Mouse (Mus musculus) liver, embryonic 14.5 days (tissue): ENCODE measurements around the gene Mapk8ip2. TPM values are rescaled to one million over a fixed set of nuclear protein-coding genes. Genes with fewer than 3 reads are reported as not detected.
A peak's percentile ranks its signal among the peaks of the same experiment; 100 is the strongest.

Source experiments
- ATAC-seq: fragments of 200-750 bp; cut with Nextera tagmentation; 2 replicates; pipeline ENCODE4 v1.8.0; 2017; ENCODE audit warnings: moderate number of reproducible peaks, mild to moderate bottlenecking, moderate library complexity; ENCODE audit not compliant: insufficient read depth
- DNase-seq, 3 experiments: peaks; one replicate each; pipeline ENCODE4 v3.0.0-alpha.2; 2012 to 2013; ENCODE audit warnings: low read depth in 3 of 3, low spot score in 3 of 3
- H3K27ac ChIP-seq: fragments of 300-500 bp; sonication (generic); 2 replicates; pipeline ENCODE4 v1.5.1; 2014; ENCODE audit warnings: moderate library complexity, mild to moderate bottlenecking, control low read depth, inconsistent platforms
- H3K27me3 ChIP-seq: fragments of 300-500 bp; sonication (generic); 2 replicates; pipeline ENCODE4 v1.6.1; 2014; ENCODE audit warnings: mild to moderate bottlenecking, low read length, moderate library complexity; ENCODE audit not compliant: control insufficient read depth, insufficient read depth
- H3K36me3 ChIP-seq: fragments of 300-500 bp; sonication (generic); replicated peaks from 2 replicates; pipeline ENCODE4 v1.6.1; 2014; ENCODE audit warnings: low read depth; ENCODE audit not compliant: control insufficient read depth, insufficient read depth
- H3K4me1 ChIP-seq, 2 experiments: fragments of 200-500 bp in 1 of 2; fragments of 300-500 bp in 1 of 2; sonication (generic) in 1 of 2; replicated peaks; 2 replicates each; pipeline ENCODE4 v1.6.1; 2012 to 2014; ENCODE audit warnings: antibody characterized with exemption in 1 of 2, inconsistent platforms in 1 of 2, low read length in 1 of 2; ENCODE audit not compliant: control insufficient read depth in 2 of 2, insufficient read depth in 2 of 2
- H3K4me2 ChIP-seq: fragments of 300-500 bp; sonication (generic); 2 replicates; pipeline ENCODE4 v1.6.1; 2014; ENCODE audit warnings: low read depth, mild to moderate bottlenecking, control low read depth, moderate library complexity
- H3K4me3 ChIP-seq, 2 experiments: fragments of 200-500 bp in 1 of 2; fragments of 300-500 bp in 1 of 2; sonication (generic) in 1 of 2; 2 replicates each; pipeline ENCODE4 v1.5.1; 2012 to 2014; ENCODE audit warnings: low read depth in 2 of 2, low read length in 2 of 2, mild to moderate bottlenecking in 2 of 2, control low read depth in 1 of 2, inconsistent platforms in 1 of 2, moderate library complexity in 1 of 2; ENCODE audit not compliant: insufficient read depth in 1 of 2
- H3K9ac ChIP-seq: fragments of 300-500 bp; sonication (generic); replicated peaks from 2 replicates; pipeline ENCODE4 v1.6.1; 2014; ENCODE audit warnings: mild to moderate bottlenecking, control low read depth, moderate library complexity
- H3K9me3 ChIP-seq: fragments of 300-500 bp; sonication (generic); 2 replicates; pipeline ENCODE4 v1.6.1; 2016; ENCODE audit warnings: low read length, mixed read lengths; ENCODE audit not compliant: control insufficient read depth
- CTCF ChIP-seq: IDR thresholded peaks from 2 replicates; pipeline ENCODE4 v1.5.1; 2016; ENCODE audit warnings: antibody characterized with exemption, low read depth, control low read depth
- EP300 ChIP-seq: IDR thresholded peaks from 2 replicates; pipeline ENCODE4 v1.6.1; 2016; ENCODE audit warnings: antibody characterized with exemption, low read depth
- WGBS: fragments of 180-500 bp; shearing (Covaris S2); extraction: QIAGEN DNeasy Blood & Tissue Kit; methylation state at CpG from one replicate; pipeline ENCODE4 v1.1.7; 2014; ENCODE audit not compliant: insufficient replicate concordance; 5-methylcytosine and 5-hydroxymethylcytosine counted together
- polyA plus RNA-seq, 2 experiments: library from polyadenylated mRNA; depleted of rRNA in 1 of 2; stranded (reverse) in 1 of 2; unstranded in 1 of 2; fragments of >200 nt; fragmentation: Nextera tagmentation in 1 of 2; extraction: Ambion mirVana in 1 of 2; gene quantifications; 2 replicates each; pipeline versions ENCODE4 v1.2.1 to v1.2.3; 2012 to 2014

Mapk8ip2 gene
- polyA plus RNA-seq, 2 experiments = 0.02 TPM; not detected in 1

- Histone ChIP-seq H3K27ac (no peak overlapping the region), H3K27me3 (no peaks in the 10 kb centered on the region), H3K4me2 (no peak overlapping the region), H3K4me3 (no peak overlapping the region), H3K4me1 (peaks cover 0 to 5% of the 10 kb centered on the region in 2 experiments; a peak in 2 of 4 replicates), H3K36me3 (no peaks in the 10 kb centered on the region), H3K9ac (no peak overlapping the region), H3K9me3 (no peaks in the 10 kb centered on the region)
- TF ChIP-seq EP300 (no peak), CTCF (no peak)
- 71% methylated on average over 8 of the region's 8 CpGs for WGBS
- DNase-seq = no peak
- ATAC-seq = no peak
These were observed 54.0 kb downstream of the Mapk8ip2 start for GRCm38 (mm10) chr15:89507751-89508150.

DNA sequence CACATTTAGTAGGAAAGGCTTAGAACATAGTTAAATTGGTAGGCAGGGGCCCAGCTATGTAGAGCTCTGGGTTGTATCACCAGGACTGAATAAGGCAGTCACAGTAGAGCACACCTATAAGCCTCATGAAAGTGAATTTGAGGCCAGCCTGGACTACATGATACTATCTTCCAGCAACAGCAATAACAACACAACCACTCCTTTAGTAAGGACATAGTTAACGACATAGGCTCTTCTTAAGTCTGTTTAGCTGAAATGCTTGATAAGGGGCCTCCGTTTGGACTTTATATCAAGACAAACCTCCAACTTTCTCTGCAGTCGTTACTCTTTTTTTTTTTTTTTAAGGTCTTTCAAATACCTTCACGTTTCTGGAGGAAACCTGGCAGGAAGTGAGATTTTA, 59.0 kb downstream of the Mapk8ip2 start:
- Histone ChIP-seq H3K4me3 (no peak overlapping the region), H3K36me3 (no peaks in the 10 kb centered on the region), H3K9ac (no peak overlapping the region; the same call in 1 of the 2 replicates), H3K27ac (peak overlapping the region; percentile 16), H3K4me1 (peaks cover 0 to 7% of the 10 kb centered on the region in 2 experiments; a peak in 2 of 4 replicates), H3K9me3 (no peaks in the 10 kb centered on the region), H3K27me3 (no peaks in the 10 kb centered on the region), H3K4me2 (no peak overlapping the region)
- WGBS = 15% methylated on average over 4 of the region's 4 CpGs
- peak in 1 of 3 experiments; percentile 12 for DNase-seq
- TF ChIP-seq CTCF = no peak
- TF ChIP-seq EP300 = peak; percentile 70
- ATAC-seq = peak; percentile 87

Other genes starting within 250 kb of the Mapk8ip2 start
- 11.6 and 15.3 TPM in 2 replicates for gene Ppp6r2, start 242.4 kb upstream of the Mapk8ip2 start, polyA plus RNA-seq (2012; rRNA removed)
- 17.7 and 19.5 TPM in 2 replicates for gene Ppp6r2, start 242.4 kb upstream of the Mapk8ip2 start, polyA plus RNA-seq (2014; fragmentation: Nextera tagmentation; extraction: Ambion mirVana)
- gene Sbf1, start 138.6 kb upstream of the Mapk8ip2 start, polyA plus RNA-seq (2012; rRNA removed) = 20.8 and 29.3 TPM in 2 replicates
- gene Sbf1, start 138.6 kb upstream of the Mapk8ip2 start, polyA plus RNA-seq (2014; fragmentation: Nextera tagmentation; extraction: Ambion mirVana) = 17.8 and 23.5 TPM in 2 replicates
- gene Adm2, start 131.2 kb upstream of the Mapk8ip2 start, polyA plus RNA-seq (2012; rRNA removed) = 2.5 and 2.7 TPM in 2 replicates
- gene Adm2, start 131.2 kb upstream of the Mapk8ip2 start, polyA plus RNA-seq (2014; fragmentation: Nextera tagmentation; extraction: Ambion mirVana) = 1.2 and 1.6 TPM in 2 replicates
- gene Miox, start 119.5 kb upstream of the Mapk8ip2 start, polyA plus RNA-seq (2012; rRNA removed) = 9.7 and 11.2 TPM in 2 replicates
- gene Miox, start 119.5 kb upstream of the Mapk8ip2 start, polyA plus RNA-seq (2014; fragmentation: Nextera tagmentation; extraction: Ambion mirVana) = 10.2 and 10.8 TPM in 2 replicates
- 12.3 and 15.1 TPM in 2 replicates for gene Lmf2, start 98.3 kb upstream of the Mapk8ip2 start, polyA plus RNA-seq (2012; rRNA removed)
- 17.2 and 18.9 TPM in 2 replicates for gene Lmf2, start 98.3 kb upstream of the Mapk8ip2 start, polyA plus RNA-seq (2014; fragmentation: Nextera tagmentation; extraction: Ambion mirVana)
- 63.8 and 77.0 TPM in 2 replicates for gene Ncaph2, start 98.2 kb upstream of the Mapk8ip2 start, polyA plus RNA-seq (2012; rRNA removed)
- gene Ncaph2, start 98.2 kb upstream of the Mapk8ip2 start, polyA plus RNA-seq (2014; fragmentation: Nextera tagmentation; extraction: Ambion mirVana) = 104 and 106 TPM in 2 replicates
- gene Sco2, start 80.1 kb upstream of the Mapk8ip2 start, polyA plus RNA-seq (2012; rRNA removed) = 9.8 and 10.7 TPM in 2 replicates
- 2.8 and 4.4 TPM in 2 replicates for gene Sco2, start 80.1 kb upstream of the Mapk8ip2 start, polyA plus RNA-seq (2014; fragmentation: Nextera tagmentation; extraction: Ambion mirVana)
- 0.70 and 0.88 TPM in 2 replicates for gene Tymp, start 76.9 kb upstream of the Mapk8ip2 start, polyA plus RNA-seq (2012; rRNA removed)
- gene Tymp, start 76.9 kb upstream of the Mapk8ip2 start, polyA plus RNA-seq (2014; fragmentation: Nextera tagmentation; extraction: Ambion mirVana) = 0.40 and 0.56 TPM in 2 replicates
- 0.76 and 0.89 TPM in 2 replicates for gene Odf3b, start 74.6 kb upstream of the Mapk8ip2 start, polyA plus RNA-seq (2012; rRNA removed)
- gene Odf3b, start 74.6 kb upstream of the Mapk8ip2 start, polyA plus RNA-seq (2014; fragmentation: Nextera tagmentation; extraction: Ambion mirVana) = 0.57 and 1.3 TPM in 2 replicates
- gene Klhdc7b, start 69.0 kb upstream of the Mapk8ip2 start, polyA plus RNA-seq (2012; rRNA removed) = not detected in 2 replicates
- gene Klhdc7b, start 69.0 kb upstream of the Mapk8ip2 start, polyA plus RNA-seq (2014; fragmentation: Nextera tagmentation; extraction: Ambion mirVana) = not detected in 2 replicates
- not detected in 2 replicates for gene Syce3, start 43.4 kb upstream of the Mapk8ip2 start, polyA plus RNA-seq (2012; rRNA removed)
- not detected in 2 replicates for gene Syce3, start 43.4 kb upstream of the Mapk8ip2 start, polyA plus RNA-seq (2014; fragmentation: Nextera tagmentation; extraction: Ambion mirVana)
- gene Cpt1b, start 28.1 kb upstream of the Mapk8ip2 start, polyA plus RNA-seq (2012; rRNA removed) = 1.5 and 1.9 TPM in 2 replicates
- 2.1 and 2.2 TPM in 2 replicates for gene Cpt1b, start 28.1 kb upstream of the Mapk8ip2 start, polyA plus RNA-seq (2014; fragmentation: Nextera tagmentation; extraction: Ambion mirVana)
- 0.57 and 0.89 TPM in 2 replicates for gene C730034F03Rik, start 24.3 kb upstream of the Mapk8ip2 start, polyA plus RNA-seq (2012; rRNA removed)
- gene C730034F03Rik, start 24.3 kb upstream of the Mapk8ip2 start, polyA plus RNA-seq (2014; fragmentation: Nextera tagmentation; extraction: Ambion mirVana) = 0.56 and 0.69 TPM in 2 replicates
- 0.19 and 0.58 TPM in 2 replicates for gene Gm44502, start 24.2 kb upstream of the Mapk8ip2 start, polyA plus RNA-seq (2012; rRNA removed)
- gene Gm44502, start 24.2 kb upstream of the Mapk8ip2 start, polyA plus RNA-seq (2014; fragmentation: Nextera tagmentation; extraction: Ambion mirVana) = 0.14 and 0.34 TPM in 2 replicates
- 13.7 and 19.3 TPM in 2 replicates for gene Chkb, start 24.0 kb upstream of the Mapk8ip2 start, polyA plus RNA-seq (2012; rRNA removed)
- gene Chkb, start 24.0 kb upstream of the Mapk8ip2 start, polyA plus RNA-seq (2014; fragmentation: Nextera tagmentation; extraction: Ambion mirVana) = 18.3 and 20.5 TPM in 2 replicates
- gene Arsa, start 23.5 kb downstream of the Mapk8ip2 start, polyA plus RNA-seq (2012; rRNA removed) = 3.2 and 3.4 TPM in 2 replicates
- gene Arsa, start 23.5 kb downstream of the Mapk8ip2 start, polyA plus RNA-seq (2014; fragmentation: Nextera tagmentation; extraction: Ambion mirVana) = 2.7 and 3.1 TPM in 2 replicates
- 2.0 and 2.1 TPM in 2 replicates for gene Shank3, start 45.7 kb downstream of the Mapk8ip2 start, polyA plus RNA-seq (2012; rRNA removed)
- 0.39 and 0.63 TPM in 2 replicates for gene Shank3, start 45.7 kb downstream of the Mapk8ip2 start, polyA plus RNA-seq (2014; fragmentation: Nextera tagmentation; extraction: Ambion mirVana)
- gene Acr, start 114.4 kb downstream of the Mapk8ip2 start, polyA plus RNA-seq (2012; rRNA removed) = 0.04 and 0.05 TPM in 2 replicates
- gene Acr, start 114.4 kb downstream of the Mapk8ip2 start, polyA plus RNA-seq (2014; fragmentation: Nextera tagmentation; extraction: Ambion mirVana) = not detected in 2 replicates
- gene Rabl2, start 138.0 kb downstream of the Mapk8ip2 start, polyA plus RNA-seq (2012; rRNA removed) = 5.7 and 6.2 TPM in 2 replicates
- 6.9 and 7.5 TPM in 2 replicates for gene Rabl2, start 138.0 kb downstream of the Mapk8ip2 start, polyA plus RNA-seq (2014; fragmentation: Nextera tagmentation; extraction: Ambion mirVana)